Mouse (Mus musculus) mammary gland, adult 2 months (tissue): ENCODE results near the gene Chd9. TPM values are rescaled to one million over a fixed set of nuclear protein-coding genes. Genes with fewer than 3 reads are reported as not detected.

Experiments
- polyA plus RNA-seq: library from polyadenylated mRNA; depleted of rRNA; stranded (reverse); fragments of >200 nt; gene quantifications from 2 replicates; pipeline ENCODE4 v1.2.3, GENCODE M21; 2012; ENCODE audit warnings: low replicate concordance; rRNA removed

The Chd9 gene
- 84.6 and 98.6 TPM in 2 replicates for polyA plus RNA-seq

GRCm38 (mm10) chr8:90828181-90828986 is at the start of gene Chd9:
Gene Chd9, plus strand, starts transcription at chr8:90828352.

GRCm38 (mm10) chr8:90817293-90817692 is 10.9 kb upstream of the Chd9 start, which contains the start of gene Gm19935:
Gene Gm19935, minus strand, starts transcription at chr8:90817393.

GRCm38 (mm10) chr8:91069834-91070233 is 241.7 kb downstream of the Chd9 start, which contains the start of gene Rbl2:
Gene Rbl2, plus strand, starts transcription at chr8:91070057.

Other genes with a start within 250 kb of the Chd9 start
- 0.49 TPM in 1 of 2 replicates, not detected in the other for gene Gm19935, start 11.0 kb upstream of the Chd9 start, polyA plus RNA-seq
- gene Rbl2, start 241.7 kb downstream of the Chd9 start, polyA plus RNA-seq, result 20.7 and 35.3 TPM in 2 replicates